Mouse (Mus musculus): ENCODE results near the gene Usp44. TPM values are rescaled to one million over a fixed set of nuclear protein-coding genes. Genes with fewer than 3 reads are reported as not detected.
"Not testable (repeated sequence)": the region's sequence is repeated elsewhere in the genome, so short reads cannot be mapped to it uniquely, and the experiment has no call there.

Usp44 gene
- polyA plus RNA-seq, 1 experiment from 2014 or later = 2.4 TPM

- peaks cover 26% of the 10 kb centered on the region for H3K27me3 ChIP-seq
- no peak overlapping the region for H3K27ac ChIP-seq
- ATAC-seq (ENCODE audit: low read depth) = peak; percentile 69
- no peaks in the 10 kb centered on the region; the same call in 1 of the 2 replicates for H3K9me3 ChIP-seq (replicated peaks)
- no peak overlapping the region for H3K4me2 ChIP-seq
- H3K4me1 ChIP-seq (replicated peaks) = peaks cover 27% of the 10 kb centered on the region
- no peak overlapping the region for H3K9ac ChIP-seq
- H3K4me3 ChIP-seq (replicated peaks) = no peak overlapping the region
- 11% methylated on average over 7 of the region's 7 CpGs for WGBS (ENCODE audit: insufficient replicate concordance)
- no peaks in the 10 kb centered on the region for H3K36me3 ChIP-seq
- peak; percentile 57 for DNase-seq
Observed at GRCm38 (mm10) chr10:93818661-93819060, 12.7 kb upstream of the Usp44 start.

- Histone ChIP-seq H3K27me3 (peaks cover 46% of the 10 kb centered on the region), H3K36me3 (no peaks in the 10 kb centered on the region), H3K4me1 (replicated peaks) (peaks cover 51% of the 10 kb centered on the region), H3K9ac (no peak overlapping the region), H3K27ac (no peak overlapping the region), H3K4me2 (no peak overlapping the region), H3K4me3 (replicated peaks) (no peak overlapping the region), H3K9me3 (replicated peaks) (no peaks in the 10 kb centered on the region)
- DNase-seq = no peak
- WGBS (ENCODE audit: insufficient replicate concordance) = 42% methylated on average over 9 of the region's 9 CpGs
- no peak for ATAC-seq (ENCODE audit: low read depth)
Observed at GRCm38 (mm10) chr10:93829898-93830831, 1.2 kb upstream of the Usp44 start.

GRCm38 (mm10) chr10:93831730-93832574 lies 597 bp downstream of the Usp44 start:
- peaks cover 36% of the 10 kb centered on the region for H3K4me1 ChIP-seq (replicated peaks)
- H3K9me3 ChIP-seq (replicated peaks) = no peaks in the 10 kb centered on the region
- WGBS (ENCODE audit: insufficient replicate concordance) = 4% methylated on average over 18 of the region's 18 CpGs
- H3K27ac ChIP-seq = peak overlapping the region; percentile 0; the same call in 1 of the 2 replicates
- H3K4me2 ChIP-seq = peak overlapping the region; percentile 99
- peak overlapping the region; percentile 59 for H3K9ac ChIP-seq
- peak overlapping the region; percentile 43 for H3K4me3 ChIP-seq (replicated peaks)
- H3K36me3 ChIP-seq = no peaks in the 10 kb centered on the region
- DNase-seq (no peak), ATAC-seq (ENCODE audit: low read depth) (0 out of 2 replicates have a peak, but pooled peaks have one; percentile 9)
- H3K27me3 ChIP-seq = peaks cover 64% of the 10 kb centered on the region

GRCm38 (mm10) chr10:93832811-93833210 lies 1.5 kb downstream of the Usp44 start:
- Histone ChIP-seq H3K9ac (no peak overlapping the region), H3K27ac (no peak overlapping the region), H3K9me3 (replicated peaks) (no peaks in the 10 kb centered on the region), H3K4me1 (replicated peaks) (peaks cover 36% of the 10 kb centered on the region), H3K36me3 (no peaks in the 10 kb centered on the region), H3K27me3 (peaks cover 68% of the 10 kb centered on the region), H3K4me2 (peak overlapping the region; percentile 99), H3K4me3 (replicated peaks) (no peak overlapping the region)
- ATAC-seq (ENCODE audit: low read depth) = no peak
- 45% methylated on average over 9 of the region's 9 CpGs for WGBS (ENCODE audit: insufficient replicate concordance)
- DNase-seq = no peak

GRCm38 (mm10) chr10:93833370-93833698 lies 2.0 kb downstream of the Usp44 start:
- no peak for DNase-seq
- H3K4me2 ChIP-seq = peak overlapping the region; percentile 99
- H3K27ac ChIP-seq = no peak overlapping the region
- no peaks in the 10 kb centered on the region for H3K36me3 ChIP-seq
- peak overlapping the region; percentile 86 for H3K9ac ChIP-seq
- H3K4me1 ChIP-seq (replicated peaks) = peaks cover 36% of the 10 kb centered on the region
- peaks cover 68% of the 10 kb centered on the region for H3K27me3 ChIP-seq
- peak overlapping the region; percentile 88 for H3K4me3 ChIP-seq (replicated peaks)
- ATAC-seq (ENCODE audit: low read depth) = no peak
- no peaks in the 10 kb centered on the region for H3K9me3 ChIP-seq (replicated peaks)
- 5% methylated on average over 16 of the region's 16 CpGs for WGBS (ENCODE audit: insufficient replicate concordance)

GRCm38 (mm10) chr10:93833699-93834393 lies 2.5 kb downstream of the Usp44 start:
- peak overlapping the region; percentile 61; the same call in 1 of the 2 replicates for H3K27ac ChIP-seq
- H3K4me1 ChIP-seq (replicated peaks) = peaks cover 36% of the 10 kb centered on the region
- H3K9ac ChIP-seq = peak overlapping the region; percentile 86
- H3K4me2 ChIP-seq = peak overlapping the region; percentile 99
- no peaks in the 10 kb centered on the region for H3K9me3 ChIP-seq (replicated peaks)
- under 1% methylated on average over 74 of the region's 75 CpGs for WGBS (ENCODE audit: insufficient replicate concordance)
- H3K36me3 ChIP-seq = no peaks in the 10 kb centered on the region
- peak; percentile 89 for ATAC-seq (ENCODE audit: low read depth)
- peaks cover 68% of the 10 kb centered on the region for H3K27me3 ChIP-seq
- peak overlapping the region; percentile 88 for H3K4me3 ChIP-seq (replicated peaks)
- peak; percentile 62 for DNase-seq

GRCm38 (mm10) chr10:93834394-93834745 lies 3.0 kb downstream of the Usp44 start:
- Histone ChIP-seq H3K36me3 (no peaks in the 10 kb centered on the region), H3K9me3 (replicated peaks) (no peaks in the 10 kb centered on the region), H3K27me3 (peaks cover 68% of the 10 kb centered on the region), H3K4me1 (replicated peaks) (peaks cover 36% of the 10 kb centered on the region), H3K4me3 (replicated peaks) (peak overlapping the region; percentile 88), H3K9ac (peak overlapping the region; percentile 86), H3K4me2 (peak overlapping the region; percentile 99), H3K27ac (no peak overlapping the region)
- ATAC-seq (ENCODE audit: low read depth) (no peak), DNase-seq (no peak)
- 10% methylated on average over 13 of the region's 13 CpGs for WGBS (ENCODE audit: insufficient replicate concordance)

GRCm38 (mm10) chr10:93835115-93835514 lies 3.8 kb downstream of the Usp44 start:
- WGBS (ENCODE audit: insufficient replicate concordance) = 77% methylated on average over 7 of the region's 7 CpGs
- Histone ChIP-seq H3K4me3 (replicated peaks) (peak overlapping the region; percentile 88), H3K27me3 (peaks cover 72% of the 10 kb centered on the region), H3K4me1 (replicated peaks) (peaks cover 36% of the 10 kb centered on the region), H3K4me2 (peak overlapping the region; percentile 17; the same call in 1 of the 2 replicates)
- DNase-seq; H3K27ac ChIP-seq; H3K9ac ChIP-seq; H3K36me3 ChIP-seq; ATAC-seq (ENCODE audit: low read depth); H3K9me3 ChIP-seq (replicated peaks): not testable (repeated sequence)

- 91% methylated on average over 13 of the region's 13 CpGs for WGBS (ENCODE audit: insufficient replicate concordance)
- no peaks in the 10 kb centered on the region for H3K9me3 ChIP-seq (replicated peaks)
- peaks cover 21% of the 10 kb centered on the region for H3K36me3 ChIP-seq
- no peak overlapping the region for H3K9ac ChIP-seq
- DNase-seq = no peak
- no peaks in the 10 kb centered on the region for H3K4me1 ChIP-seq (replicated peaks)
- H3K4me2 ChIP-seq = no peak overlapping the region
- no peak overlapping the region for H3K27ac ChIP-seq
- H3K4me3 ChIP-seq (replicated peaks) = no peak overlapping the region
- no peak for ATAC-seq (ENCODE audit: low read depth)
- no peaks in the 10 kb centered on the region for H3K27me3 ChIP-seq
Observed at GRCm38 (mm10) chr10:93846706-93847105, 15.4 kb downstream of the Usp44 start.

- H3K9me3 ChIP-seq (replicated peaks) = no peaks in the 10 kb centered on the region
- no peak for ATAC-seq (ENCODE audit: low read depth)
- H3K27ac ChIP-seq = no peak overlapping the region
- 65% methylated on average over 9 of the region's 9 CpGs for WGBS (ENCODE audit: insufficient replicate concordance)
- no peaks in the 10 kb centered on the region for H3K4me1 ChIP-seq (replicated peaks)
- H3K36me3 ChIP-seq = peaks cover 26% of the 10 kb centered on the region
- no peak for DNase-seq
- H3K9ac ChIP-seq = no peak overlapping the region
- no peak overlapping the region for H3K4me3 ChIP-seq (replicated peaks)
- no peaks in the 10 kb centered on the region for H3K27me3 ChIP-seq
- no peak overlapping the region for H3K4me2 ChIP-seq
Observed at GRCm38 (mm10) chr10:93855126-93855525, 23.8 kb downstream of the Usp44 start.

- ATAC-seq (ENCODE audit: low read depth) = no peak
Observed at GRCm38 (mm10) chr10:93856095-93856494, 24.7 kb downstream of the Usp44 start.

More at GRCm38 (mm10) chr10:93856095-93856494, 24.7 kb downstream of the Usp44 start:
- Histone ChIP-seq H3K36me3 (peaks cover 35% of the 10 kb centered on the region), H3K27ac (no peak overlapping the region), H3K4me3 (replicated peaks) (no peak overlapping the region), H3K4me1 (replicated peaks) (no peaks in the 10 kb centered on the region), H3K9me3 (replicated peaks) (no peaks in the 10 kb centered on the region), H3K9ac (no peak overlapping the region), H3K4me2 (no peak overlapping the region), H3K27me3 (no peaks in the 10 kb centered on the region)
- WGBS (ENCODE audit: insufficient replicate concordance) = 91% methylated on average over 6 of the region's 6 CpGs
- DNase-seq = no peak

Data from liver, embryonic 13.5 days (tissue).